Comparison of ENCODE assay signal across 8 mouse cellular contexts in genomic region chr15:83305192-83305921, GRCm38 (mm10). TPM values are rescaled to one million over a fixed set of nuclear protein-coding genes. Genes with fewer than 3 reads are reported as not detected.
A peak's percentile ranks its signal among the peaks of the same experiment; 100 is the strongest.
DNase-seq lines count a peak whose midpoint lies in the region; ATAC-seq and TF ChIP-seq lines count a peak whose summit lies in the region.
"Had no signal": no experiment of that assay in that cellular context is flagged by ENCODE, and none has a peak within 500 bp of the region (broad histone marks: within the 10 kb centered on the region; RNA-seq: fewer than 3 reads in every experiment).

No protein-coding gene starts in this region.

- H3K4me3 ChIP-seq in intestine, embryonic 14.5 days (ENCODE audit: low read depth, low read length) = no peak overlapping the region
- no peak overlapping the region for H3K4me3 ChIP-seq in lung, embryonic 14.5 days (ENCODE audit: low read depth, low read length)
- H3K4me3 ChIP-seq: megakaryocyte, embryonic 14.5 days had no signal

- H3K4me1 ChIP-seq in intestine, embryonic 14.5 days (replicated peaks; ENCODE audit: control insufficient read depth, insufficient read depth, low read length) = 0 out of 2 replicates have a peak, but pooled peaks cover 7% of the 10 kb centered on the region
- peaks cover 4% of the 10 kb centered on the region; the same call in 1 of the 2 replicates for H3K4me1 ChIP-seq in lung, embryonic 14.5 days (ENCODE audit: insufficient read depth)

- no peak for TF ChIP-seq CTCF in lung, embryonic 14.5 days (IDR thresholded peaks at IDR 0.05; ENCODE audit: low read depth)

- 75% methylated on average over 12 of the region's 12 CpGs for WGBS in intestine, embryonic 14.5 days
- 73% methylated on average over 12 of the region's 12 CpGs for WGBS in lung, embryonic 14.5 days

- H3K27me3 ChIP-seq in intestine, embryonic 14.5 days (replicated peaks; ENCODE audit: control insufficient read depth, insufficient read depth, low read length) = no peaks in the 10 kb centered on the region
- no peaks in the 10 kb centered on the region for H3K27me3 ChIP-seq in lung, embryonic 14.5 days (ENCODE audit: insufficient read depth, low read length)
- H3K27me3 ChIP-seq: megakaryocyte, embryonic 14.5 days had no signal

- DNase-seq in ES-CJ7 (ENCODE audit: low read depth, low spot score) = peak; percentile 62
- DNase-seq in Muller cell, postnatal 12 days (ENCODE audit: inconsistent ontology term) = peak; percentile 79
- DNase-seq in embryo, embryonic 11 days = peak; percentile 18
- DNase-seq in intestine, embryonic 14.5 days (ENCODE audit: low spot score) = no peak
- DNase-seq in lung, embryonic 14.5 days = no peak
- no peak for DNase-seq in spleen, adult 12 weeks (ENCODE audit: low spot score)
- DNase-seq in thymus, postnatal 36 days = no peak

- ATAC-seq in intestine, embryonic 14.5 days (replicated peaks; ENCODE audit: low FRiP score, low TSS enrichment, low read depth) = 0 out of 2 replicates have a peak, but pooled peaks have one; percentile 12
- 0 out of 2 replicates have a peak, but pooled peaks have one; percentile 37 for ATAC-seq in lung, embryonic 14.5 days (ENCODE audit: insufficient read depth)

- H3K36me3 ChIP-seq in intestine, embryonic 14.5 days (ENCODE audit: control insufficient read depth, insufficient read depth, low read length) = peaks cover 56% of the 10 kb centered on the region
- H3K36me3 ChIP-seq in lung, embryonic 14.5 days (ENCODE audit: insufficient read depth) = peaks cover 70% of the 10 kb centered on the region

- H3K4me2 ChIP-seq in intestine, embryonic 14.5 days (ENCODE audit: low read length) = no peak overlapping the region
- no peak overlapping the region for H3K4me2 ChIP-seq in lung, embryonic 14.5 days

- H3K27ac ChIP-seq in intestine, embryonic 14.5 days (ENCODE audit: low read depth) = no peak overlapping the region
- peak overlapping the region; percentile 60 for H3K27ac ChIP-seq in lung, embryonic 14.5 days (ENCODE audit: low read depth)

- H3K9me3 ChIP-seq in intestine, embryonic 14.5 days (ENCODE audit: control insufficient read depth, low read length) = no peaks in the 10 kb centered on the region
- H3K9me3 ChIP-seq in lung, embryonic 14.5 days (ENCODE audit: low read depth, low read length) = no peaks in the 10 kb centered on the region
- H3K9me3 ChIP-seq: megakaryocyte, embryonic 14.5 days had no signal

- no peak overlapping the region for H3K9ac ChIP-seq in intestine, embryonic 14.5 days (ENCODE audit: low read length)
- H3K9ac ChIP-seq in lung, embryonic 14.5 days = no peak overlapping the region

RNA-seq across cellular contexts. Expression of gene Arfgap3, which starts 44.7 kb away (rescaled TPM):
- polyA plus RNA-seq in intestine, embryonic 14.5 days (2014; fragmentation: Nextera tagmentation; extraction: Ambion mirVana) = 53.5 and 54.6 TPM in 2 replicates
- 37.7 and 41.3 TPM in 2 replicates for polyA plus RNA-seq in lung, embryonic 14.5 days (2014; fragmentation: Nextera tagmentation; extraction: Ambion mirVana)

RNA-seq across cellular contexts. Expression of gene A4galt, which starts 53.8 kb away (rescaled TPM):
- 3.3 and 3.4 TPM in 2 replicates for polyA plus RNA-seq in intestine, embryonic 14.5 days (2014; fragmentation: Nextera tagmentation; extraction: Ambion mirVana)
- polyA plus RNA-seq in lung, embryonic 14.5 days (2014; fragmentation: Nextera tagmentation; extraction: Ambion mirVana) = 2.4 TPM in 2 replicates

Comparison
In these comparisons a context has a peak if more than half of its experiments do, and no peak if none do; other contexts are left out.
1. DNase-seq: peak in ES-CJ7 (single experiment), Muller cell, postnatal 12 days (single experiment) and embryo, embryonic 11 days (single experiment); none in intestine, embryonic 14.5 days (single experiment), lung, embryonic 14.5 days (single experiment), spleen, adult 12 weeks (single experiment) and thymus, postnatal 36 days (0 of 2).